Mouse (Mus musculus) ES-E14 (cell line): Measurements from ENCODE around the gene Fkrp.

Experiments used
- CHD2 ChIP-seq: IDR thresholded peaks from 2 replicates; pipeline ENCODE4 v1.6.1; 2014; ENCODE audit warnings: mild to moderate bottlenecking, low read depth, low read length, inconsistent platforms
- HCFC1 ChIP-seq: IDR thresholded peaks from 2 replicates; pipeline ENCODE4 v1.6.1; 2012; ENCODE audit warnings: low read length, inconsistent platforms, borderline replicate concordance; ENCODE audit not compliant: insufficient read depth
- MAFK ChIP-seq: IDR thresholded peaks from 2 replicates; pipeline ENCODE4 v1.6.1; 2014; ENCODE audit warnings: mild to moderate bottlenecking, low read depth, low read length, inconsistent platforms; ENCODE audit not compliant: insufficient read depth
- ZC3H11A ChIP-seq: IDR thresholded peaks from 2 replicates; pipeline ENCODE4 v1.6.1; 2012; ENCODE audit warnings: low read depth, mild to moderate bottlenecking, inconsistent platforms, low read length, borderline replicate concordance
- ZNF384 ChIP-seq: IDR thresholded peaks from 2 replicates; pipeline ENCODE4 v1.6.1; 2012; ENCODE audit warnings: low read depth, low read length, inconsistent platforms

DNA sequence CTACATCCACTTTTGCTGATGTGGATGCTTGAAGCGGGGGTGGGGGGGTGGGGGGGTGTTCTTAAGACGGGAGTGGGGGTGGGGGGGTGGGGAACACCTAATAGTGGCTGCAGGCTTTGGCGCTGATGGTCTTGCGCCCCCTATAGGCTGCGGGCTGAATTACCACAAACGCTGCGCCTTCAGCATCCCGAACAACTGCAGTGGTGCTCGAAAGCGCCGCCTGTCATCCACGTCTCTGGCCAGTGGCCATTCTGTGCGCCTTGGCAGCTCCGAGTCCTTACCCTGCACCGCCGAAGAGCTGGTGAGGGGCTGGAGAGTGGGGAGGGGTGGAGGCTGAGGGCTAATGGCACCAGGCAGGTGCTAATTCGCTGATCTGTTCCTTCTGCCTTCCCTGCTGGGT, 32.0 kb upstream of the Fkrp start:
- no peak for TF ChIP-seq CHD2
- no peak for TF ChIP-seq ZC3H11A
- no peak for TF ChIP-seq MAFK
- no peak for TF ChIP-seq HCFC1
- no peak for TF ChIP-seq ZNF384
